Mouse (Mus musculus) adrenal gland, adult 8-10 months (tissue): ENCODE measurements around the gene Pbld2. TPM values are rescaled to one million over a fixed set of nuclear protein-coding genes. Genes with fewer than 3 reads are reported as not detected.
"Not testable (repeated sequence)": the region's sequence is repeated elsewhere in the genome, so short reads cannot be mapped to it uniquely, and the experiment has no call there.

Source experiments
- DNase-seq: peaks from one replicate; pipeline ENCODE4 v3.0.0; 2022
- total RNA-seq, 4 experiments: library from RNA; stranded (reverse); gene quantifications; 2 replicates each; pipeline ENCODE4 v1.2.4; 2022

The Pbld2 gene
- total RNA-seq, 4 experiments from 2014 or later: 4.4 to 6.3 (median 5.1) TPM

DNA sequence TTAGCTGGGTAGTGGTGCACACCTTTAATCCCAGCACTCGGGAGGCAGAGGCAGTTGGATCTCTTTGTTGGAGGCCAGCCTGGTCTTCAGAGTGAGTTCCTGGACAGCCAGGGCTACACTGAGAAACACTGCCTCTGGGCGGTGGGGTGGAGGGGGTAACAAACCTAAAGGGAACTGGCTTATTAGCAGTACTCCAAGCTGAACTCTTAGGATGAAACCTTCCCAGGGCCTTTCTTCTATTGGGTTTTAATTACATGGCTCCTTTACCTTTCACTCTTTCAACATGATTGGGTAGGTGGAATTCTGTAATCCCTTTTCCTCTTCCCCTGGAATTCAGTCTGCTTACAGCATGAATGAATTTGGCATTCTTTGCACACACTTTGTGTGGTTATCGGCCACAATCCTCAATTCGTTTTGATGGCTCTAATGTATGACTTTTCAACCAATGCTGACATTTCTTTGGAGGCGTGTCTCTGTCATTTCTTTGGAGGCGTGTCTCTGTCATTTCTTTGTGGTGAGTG, 1.4 kb downstream of the Pbld2 start:
- no peak for DNase-seq

DNA sequence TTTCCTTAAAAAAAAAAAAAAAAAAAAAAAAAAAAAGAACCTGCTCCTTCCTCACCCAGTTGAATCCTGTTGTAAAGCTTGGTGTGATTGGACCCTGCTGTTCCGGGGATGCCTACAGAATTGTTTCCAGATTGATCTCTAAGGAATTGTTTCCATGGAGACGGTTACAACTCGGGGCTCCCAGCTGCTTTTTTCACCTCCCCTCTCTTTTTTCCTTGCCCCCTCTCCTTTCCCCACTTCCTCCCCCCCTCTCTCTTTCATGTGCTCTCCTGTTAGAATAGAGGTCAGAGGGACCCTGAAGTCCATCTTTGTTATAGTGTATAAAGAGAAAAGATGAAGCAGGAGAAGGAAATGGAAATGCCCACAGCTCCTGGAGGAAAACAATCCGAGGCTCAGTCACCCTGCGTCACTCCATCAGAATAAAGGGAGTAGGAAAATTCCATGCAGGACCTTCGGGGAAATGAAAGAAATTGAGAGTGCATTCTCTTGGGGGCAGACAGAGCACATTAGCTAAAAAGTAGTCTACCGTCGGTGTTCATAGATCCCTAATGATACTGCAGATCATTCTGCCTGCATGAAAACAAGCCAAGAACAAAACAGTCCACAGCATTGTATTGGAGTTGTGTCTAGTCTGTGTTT, 2.2 kb downstream of the Pbld2 start:
- DNase-seq: no peak

DNA sequence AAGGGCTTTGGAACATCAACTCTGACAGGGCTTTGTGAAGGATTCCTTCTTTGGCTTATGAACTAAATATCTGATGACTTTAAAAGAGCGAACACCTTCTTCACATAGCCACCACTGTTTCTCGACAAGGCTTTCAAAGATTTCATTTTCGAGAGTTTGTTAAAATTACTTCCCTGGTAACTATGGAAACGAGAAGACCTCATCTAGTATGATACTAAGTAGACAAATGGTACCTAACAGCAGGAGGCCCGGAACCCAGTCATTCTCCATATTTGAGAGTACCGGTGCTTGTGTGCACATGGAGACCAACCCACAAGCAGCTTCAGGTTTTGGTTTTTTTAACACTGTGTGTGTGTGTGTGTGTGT, 2.7 kb downstream of the Pbld2 start:
- DNase-seq: no peak

DNA sequence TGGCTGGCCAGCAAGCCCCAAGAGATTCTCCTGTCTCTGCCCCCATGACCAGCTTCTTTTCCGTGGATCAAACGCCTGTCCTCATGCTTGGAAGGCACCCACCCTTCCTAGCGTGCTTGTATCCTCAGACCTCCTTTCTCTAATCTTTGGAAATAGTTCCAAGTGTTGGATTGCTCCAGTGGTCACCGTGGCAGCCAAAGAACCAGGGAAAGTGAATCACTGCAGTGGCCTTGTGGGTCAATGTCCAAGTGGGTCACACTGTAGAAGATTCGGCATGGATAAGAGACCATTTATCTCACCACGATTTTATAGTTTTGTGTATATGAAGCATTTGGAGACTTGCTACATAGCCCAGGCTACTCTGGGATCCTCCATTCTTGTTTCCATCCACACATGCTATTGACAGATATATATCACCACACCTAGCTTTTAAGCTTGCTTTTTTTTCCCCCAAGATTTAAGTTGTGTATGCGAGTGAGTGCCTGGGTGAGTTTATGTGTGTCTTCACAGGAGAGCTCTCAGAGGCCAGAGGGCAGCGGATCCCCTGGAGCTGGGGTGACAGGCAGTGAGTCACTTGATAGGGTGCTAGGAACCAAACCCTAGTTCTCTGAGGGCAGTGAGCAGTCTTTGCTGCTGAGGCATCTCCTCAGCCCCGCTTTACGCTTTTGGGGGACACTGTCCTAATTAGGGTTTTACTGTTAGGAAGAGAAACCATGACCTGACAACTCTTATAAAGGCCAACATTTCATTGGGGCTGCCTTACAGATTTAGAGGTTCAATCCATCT, 3.5 kb downstream of the Pbld2 start:
- DNase-seq: peak; percentile 55

DNA sequence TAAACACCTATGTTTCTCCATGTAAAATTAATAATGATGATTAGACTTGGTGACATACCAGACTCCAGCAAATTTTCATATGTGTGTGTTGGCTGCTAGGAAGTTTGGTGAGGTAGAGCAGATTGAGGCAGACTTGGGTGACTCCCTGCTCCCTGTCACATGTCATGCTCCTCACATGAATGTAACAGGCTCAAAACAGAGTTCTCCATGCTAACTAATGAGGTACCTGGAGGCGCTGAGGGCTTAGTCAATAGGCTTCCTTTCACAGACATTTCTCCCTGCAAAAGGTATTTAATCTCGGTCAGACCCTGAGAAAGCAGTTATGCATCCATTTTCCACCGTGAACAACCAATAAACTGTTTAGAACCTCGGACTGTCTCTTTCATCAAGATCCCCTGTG, 4.3 kb downstream of the Pbld2 start:
- DNase-seq: no peak

DNA sequence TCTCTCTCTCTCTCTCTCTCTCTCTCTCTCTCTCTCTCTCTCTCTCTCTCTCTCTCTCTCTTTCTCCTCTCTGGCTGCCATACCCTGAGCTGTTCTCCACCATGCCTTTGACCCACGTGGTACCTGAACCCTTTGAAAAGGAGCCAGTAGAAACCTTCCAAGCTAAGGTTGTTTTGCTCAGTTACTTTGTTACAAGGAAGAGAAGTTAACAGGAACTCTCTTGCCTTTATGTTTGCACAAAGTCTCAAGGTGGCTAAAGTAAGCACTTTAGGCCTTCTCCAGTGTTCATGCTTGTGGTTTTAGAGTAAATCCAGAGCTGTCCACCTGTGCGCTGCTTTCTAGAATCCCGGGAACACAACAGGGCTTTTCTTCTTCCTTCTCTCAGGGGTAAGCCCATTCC, 8.2 kb downstream of the Pbld2 start:
- no peak for DNase-seq

DNA sequence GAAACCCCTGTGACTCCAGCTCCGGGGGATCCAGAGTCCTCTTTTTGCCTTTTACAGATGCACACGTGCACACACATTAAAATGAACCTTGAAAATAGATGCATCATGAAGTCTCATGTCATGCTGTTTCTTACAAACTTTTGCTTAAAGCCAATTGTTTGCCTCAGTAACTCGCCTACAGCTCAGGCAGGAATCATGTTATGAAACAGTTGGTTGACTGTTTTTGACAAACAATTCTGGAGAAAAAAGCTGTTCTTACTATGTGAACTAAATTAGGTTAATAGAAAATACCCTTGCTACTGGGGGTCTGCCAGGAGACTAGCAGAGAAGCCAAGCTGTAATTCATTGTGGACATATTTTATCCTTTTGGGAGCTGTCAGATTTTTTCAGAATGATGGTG, 8.8 kb downstream of the Pbld2 start:
- no peak for DNase-seq

DNA sequence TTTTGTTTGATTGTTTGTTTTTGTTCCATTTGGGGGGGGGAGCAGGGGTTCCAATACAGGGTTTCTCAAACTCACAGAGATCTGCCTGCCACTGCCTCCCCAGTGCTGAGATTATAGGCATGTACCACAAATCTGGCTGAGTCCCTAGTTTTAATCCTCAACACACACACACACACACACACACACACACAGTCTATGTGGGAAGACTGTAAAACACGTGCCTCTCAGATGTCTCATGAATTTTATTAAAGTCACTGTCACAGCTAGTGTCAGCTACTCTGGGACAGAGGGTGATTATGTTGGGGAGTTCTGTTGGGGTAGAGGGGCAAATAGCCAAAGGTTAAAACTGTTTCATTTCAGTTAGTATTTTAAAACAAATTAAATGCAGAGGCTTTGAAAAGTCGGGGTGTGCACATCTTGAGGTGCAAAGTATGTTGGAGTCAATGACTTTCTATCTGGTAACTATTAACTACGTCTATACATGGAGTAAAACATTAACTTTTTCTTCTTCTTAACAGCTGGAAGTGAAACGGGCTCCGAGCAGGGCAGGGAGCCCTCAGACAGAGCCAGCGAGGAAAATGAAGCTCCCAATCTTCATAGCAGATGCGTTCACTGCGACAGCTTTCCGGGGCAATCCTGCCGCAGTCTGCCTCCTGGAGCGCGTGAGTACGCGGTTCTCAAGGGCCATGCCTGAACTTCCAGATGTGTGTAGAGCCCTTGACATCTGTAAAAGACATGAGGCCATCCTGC, 14.6 kb downstream of the Pbld2 start:
- no peak for DNase-seq

DNA sequence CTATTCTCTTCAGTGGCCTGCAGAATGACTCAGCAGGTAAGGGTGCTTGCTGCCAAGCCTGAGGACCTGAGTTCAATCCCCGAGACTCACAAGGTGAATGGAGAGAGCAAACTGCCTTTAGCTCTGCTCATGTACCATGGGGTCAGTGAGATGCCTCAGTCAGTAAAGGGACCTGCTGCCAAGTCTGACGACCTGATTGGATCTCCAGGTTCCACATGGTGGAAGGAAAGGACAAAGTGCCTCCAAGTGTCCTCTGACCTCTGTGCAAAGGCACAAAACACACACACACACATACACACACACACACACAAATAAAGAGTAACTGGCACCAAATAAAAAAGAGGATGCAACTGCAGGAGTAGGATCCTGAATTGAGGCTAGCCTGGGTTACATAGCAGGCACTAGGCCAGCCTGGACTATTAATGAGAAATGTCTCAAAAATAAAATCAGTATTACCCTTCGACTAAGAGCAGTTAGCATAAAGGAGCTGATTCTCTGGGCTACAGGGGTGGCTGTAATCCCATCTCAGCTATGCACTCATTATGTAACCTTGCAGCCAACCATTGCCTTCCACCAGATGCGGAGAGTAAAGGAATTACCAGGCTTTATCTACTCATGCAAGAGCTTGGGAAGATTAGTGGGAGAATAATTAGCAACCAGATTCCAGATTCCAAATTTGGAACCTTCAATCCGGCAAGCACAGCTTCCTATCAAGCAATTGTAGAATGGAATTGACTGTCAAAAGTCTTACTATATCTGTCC, 15.9 kb downstream of the Pbld2 start:
- no peak for DNase-seq

DNA sequence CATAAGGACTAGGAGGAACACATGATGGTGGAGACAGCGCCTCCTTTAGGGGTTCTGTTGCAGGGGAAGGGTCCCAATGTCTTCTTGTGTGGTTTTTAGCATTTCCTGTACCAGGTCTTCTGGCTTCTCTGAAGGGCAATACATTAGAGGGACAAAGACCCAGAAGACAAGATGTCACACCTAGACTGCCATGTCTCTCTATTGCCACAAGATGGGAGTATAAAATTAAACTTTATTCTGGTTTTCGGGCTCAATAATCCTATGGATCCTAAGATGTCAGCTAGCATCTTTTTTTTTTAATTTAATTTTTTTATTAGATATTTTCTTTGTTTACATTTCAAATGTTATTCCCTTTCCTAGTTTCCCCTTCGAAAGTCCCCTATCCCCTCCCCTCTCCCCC, 19.0 kb downstream of the Pbld2 start:
- no peak for DNase-seq

DNA sequence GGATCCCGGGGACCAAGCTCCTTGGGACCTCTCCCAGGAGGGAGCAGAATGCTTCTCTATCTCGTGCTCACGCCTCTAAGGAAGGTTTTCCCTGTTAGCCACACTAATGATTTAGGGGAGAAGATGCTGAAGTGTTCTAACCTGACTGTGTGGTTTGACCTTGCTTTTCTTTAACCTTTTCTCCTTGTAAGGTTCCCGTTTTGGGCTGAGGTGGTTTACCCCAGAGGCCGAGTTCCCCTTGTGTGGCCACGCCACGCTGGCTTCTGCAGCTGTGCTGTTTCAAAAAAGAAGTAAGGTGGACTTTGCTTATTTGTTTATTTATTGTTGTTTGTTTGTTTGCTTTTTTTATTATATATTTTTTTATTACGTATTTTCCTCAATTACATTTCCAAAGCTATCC, 23.6 kb downstream of the Pbld2 start:
- DNase-seq: no peak

DNA sequence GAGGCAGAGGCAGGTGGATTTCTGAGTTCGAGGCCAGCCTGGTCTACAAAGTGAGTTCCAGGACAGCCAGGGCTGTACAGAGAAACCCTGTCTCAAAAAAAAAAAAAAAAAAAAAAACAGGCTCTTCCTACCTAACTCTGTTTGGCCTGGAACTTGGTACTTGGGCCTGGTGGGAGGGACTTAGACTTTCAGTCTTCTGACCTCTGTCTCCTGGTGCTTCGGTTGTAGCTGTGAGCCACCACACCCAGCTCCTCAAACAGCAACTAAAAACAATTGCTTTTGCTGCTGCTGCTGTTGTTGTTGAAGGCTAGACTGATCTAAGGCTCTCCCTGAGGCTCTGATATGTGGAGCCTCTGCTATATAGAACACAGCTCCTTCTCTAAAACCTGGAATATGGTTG, 25.0 kb downstream of the Pbld2 start:
- no peak for DNase-seq

DNA sequence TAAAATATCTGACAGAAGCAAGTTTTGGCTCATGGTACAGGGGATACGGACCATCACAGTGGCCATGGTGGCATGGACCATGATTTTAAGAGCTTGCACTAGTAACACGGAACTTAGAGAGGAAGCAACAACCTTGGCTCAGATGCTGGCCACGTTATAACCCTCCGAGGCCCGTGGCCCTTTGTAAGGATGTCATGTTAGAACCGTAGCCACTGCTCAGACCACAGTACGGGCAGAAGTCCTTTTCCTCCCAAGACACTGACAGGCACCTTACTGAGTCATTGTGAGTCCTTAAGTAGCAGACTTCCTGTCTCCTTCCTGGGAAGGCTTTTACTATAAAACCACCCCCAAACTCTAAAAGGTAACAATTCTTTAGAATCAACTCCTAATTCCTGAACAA, 27.2 kb downstream of the Pbld2 start:
- no peak for DNase-seq

DNA sequence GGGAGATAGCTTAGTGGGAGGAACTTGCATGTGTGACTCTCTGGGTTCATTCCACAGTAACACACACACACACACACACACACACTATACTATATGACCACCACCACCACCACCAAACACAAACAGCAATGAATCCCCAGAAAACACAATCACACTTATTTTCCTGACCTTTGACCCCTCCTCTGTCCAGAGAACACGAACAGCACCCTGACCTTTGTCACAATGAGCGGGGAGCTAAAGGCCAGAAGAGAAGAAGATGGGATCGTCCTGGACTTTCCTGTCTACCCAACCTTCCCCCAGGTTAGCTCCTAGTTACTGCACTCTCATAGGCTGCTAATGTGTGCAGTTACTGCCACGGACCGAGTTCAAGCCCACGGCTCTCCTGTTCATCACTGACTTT, 27.9 kb downstream of the Pbld2 start:
- no peak for DNase-seq

DNA sequence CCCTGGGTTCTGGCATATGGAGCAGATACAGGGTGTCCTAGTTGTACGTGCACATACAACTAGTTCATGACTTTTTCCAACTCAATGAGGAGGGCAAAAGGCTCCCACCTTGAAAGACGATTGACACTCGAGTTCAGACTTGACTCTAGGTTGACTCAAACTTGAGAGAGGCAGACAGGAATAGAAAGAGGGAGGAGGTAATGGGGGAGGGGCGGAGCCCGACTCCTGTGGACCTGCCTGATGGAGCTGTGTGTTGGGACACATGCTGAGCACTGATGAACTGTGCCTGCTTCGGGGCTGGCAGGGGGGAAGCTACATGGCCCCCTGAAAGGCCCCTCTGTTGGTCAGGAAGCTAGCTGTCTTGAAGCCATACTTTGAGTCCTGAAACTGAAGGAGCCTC, 28.9 kb downstream of the Pbld2 start:
- DNase-seq: no peak

DNA sequence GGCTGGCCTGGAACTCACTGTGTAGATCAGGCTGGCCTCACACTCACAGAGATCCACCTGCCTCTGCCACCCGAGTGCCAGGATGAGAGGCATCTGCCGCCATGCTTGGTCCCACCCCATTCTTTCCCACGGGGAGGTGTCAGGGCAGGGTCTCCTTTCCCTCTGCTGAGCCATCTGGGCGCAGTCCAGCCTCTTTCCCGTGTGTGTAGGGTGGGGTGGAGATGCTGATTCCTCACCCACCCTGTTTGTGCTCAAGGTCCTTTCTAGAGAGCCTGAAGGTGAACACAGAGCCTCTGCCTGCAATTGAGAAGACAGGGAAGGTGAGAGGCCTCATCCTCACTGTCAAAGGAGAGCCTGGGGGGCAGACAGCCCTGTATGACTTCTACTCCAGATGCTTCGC, 30.0 kb downstream of the Pbld2 start:
- DNase-seq: not testable (repeated sequence)

DNA sequence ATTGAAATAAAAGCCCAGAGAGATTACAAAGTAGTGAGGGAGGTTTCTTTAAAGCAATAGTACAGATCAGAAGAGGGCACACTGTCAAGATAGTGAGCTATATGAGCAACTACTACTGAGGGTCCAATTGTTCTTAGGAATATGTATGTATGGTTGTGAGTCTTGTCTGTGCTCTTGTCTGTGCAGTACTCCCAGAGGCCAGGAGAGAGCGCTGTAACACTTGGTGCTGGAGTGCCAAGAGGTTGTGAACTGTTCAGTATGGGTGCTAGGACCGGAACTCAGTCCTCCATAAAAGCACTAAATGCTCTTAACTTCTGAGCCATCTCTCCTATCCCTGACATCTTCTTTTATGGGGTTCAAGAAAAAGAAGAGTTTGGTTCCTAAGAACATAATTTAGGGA, 30.5 kb downstream of the Pbld2 start:
- no peak for DNase-seq

DNA sequence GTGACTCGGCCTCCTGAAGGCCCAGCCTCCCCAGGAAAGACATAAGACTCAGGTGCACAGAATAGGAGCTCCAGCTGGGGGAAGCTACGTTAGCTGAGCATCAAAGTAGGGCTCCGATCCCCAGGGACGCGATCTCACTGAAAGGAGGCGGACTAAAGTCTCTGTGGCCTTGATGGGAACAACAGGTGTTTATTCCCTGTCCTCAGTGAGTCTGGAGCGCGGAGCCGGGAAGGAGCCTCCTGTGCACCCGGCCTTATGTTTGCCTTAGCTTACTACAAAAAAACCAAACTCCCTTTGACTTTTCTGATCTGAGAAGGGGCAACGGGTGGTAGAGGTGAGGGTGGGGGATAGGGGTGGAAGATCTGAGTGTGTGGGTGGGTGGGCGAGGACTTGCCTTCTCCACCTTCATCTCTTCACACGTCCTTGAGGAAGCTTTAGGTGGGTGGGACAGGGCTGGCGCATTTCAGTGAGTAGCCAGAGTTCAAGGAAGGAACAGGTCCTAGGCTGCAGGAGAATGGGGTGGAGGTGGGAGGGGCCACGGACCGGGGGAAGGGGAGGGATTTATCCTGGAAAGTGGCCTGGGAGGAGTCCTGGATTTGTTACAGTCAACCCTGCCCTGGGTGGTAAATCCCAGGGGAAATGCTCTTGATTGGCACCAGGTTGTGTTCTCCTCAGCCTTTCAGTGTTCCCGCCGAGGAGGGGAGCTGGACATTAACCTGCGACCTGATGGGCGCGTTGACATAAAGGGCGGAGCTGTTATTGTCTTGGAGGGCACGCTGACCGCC, 33.0 kb downstream of the Pbld2 start:
- peak; percentile 18 for DNase-seq

DNA sequence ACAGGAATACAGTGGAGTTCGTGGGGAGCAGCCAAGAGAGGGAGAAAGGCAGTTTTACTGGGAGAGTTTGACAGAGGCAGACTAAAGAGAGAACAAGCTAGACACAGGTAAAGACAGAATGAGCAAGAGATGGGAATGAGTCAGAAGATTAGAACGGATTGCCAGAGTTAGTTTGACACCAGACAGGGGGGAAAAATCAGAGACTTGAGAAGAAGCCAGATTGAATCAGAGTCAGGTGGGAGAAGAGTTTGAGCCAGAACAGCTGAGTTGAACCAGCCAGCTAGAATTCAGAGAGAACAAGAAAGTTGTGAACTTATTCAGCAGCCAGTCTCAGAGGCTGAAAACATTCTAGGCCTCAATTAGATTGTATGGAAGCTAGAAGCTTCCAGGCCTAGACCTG, 35.7 kb downstream of the Pbld2 start, which contains the start of gene Pbld1:
Gene Pbld1, plus strand, starts transcription at position 301 of the 400 bp plus-strand sequence.
- no peak for DNase-seq

DNA sequence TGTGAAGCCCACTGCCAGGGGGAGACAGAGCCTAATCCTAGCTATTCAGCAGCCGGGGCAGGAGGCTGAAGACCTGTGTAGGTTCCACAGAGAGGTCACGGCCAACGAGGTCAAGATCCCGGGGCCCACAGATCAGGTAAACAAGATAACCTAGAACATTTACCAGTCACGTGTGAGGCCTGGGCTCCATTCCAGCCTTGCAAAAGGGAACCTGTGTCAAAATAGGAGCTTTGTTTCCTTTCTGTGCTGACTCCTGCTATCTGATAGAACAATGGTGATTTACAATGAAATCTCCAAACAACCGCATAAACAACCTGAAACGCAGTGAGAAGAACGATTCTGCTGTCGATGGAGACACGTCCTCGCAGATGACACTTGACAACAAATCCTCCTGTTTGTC, 36.3 kb downstream of the Pbld2 start:
- DNase-seq: peak; percentile 40

DNA sequence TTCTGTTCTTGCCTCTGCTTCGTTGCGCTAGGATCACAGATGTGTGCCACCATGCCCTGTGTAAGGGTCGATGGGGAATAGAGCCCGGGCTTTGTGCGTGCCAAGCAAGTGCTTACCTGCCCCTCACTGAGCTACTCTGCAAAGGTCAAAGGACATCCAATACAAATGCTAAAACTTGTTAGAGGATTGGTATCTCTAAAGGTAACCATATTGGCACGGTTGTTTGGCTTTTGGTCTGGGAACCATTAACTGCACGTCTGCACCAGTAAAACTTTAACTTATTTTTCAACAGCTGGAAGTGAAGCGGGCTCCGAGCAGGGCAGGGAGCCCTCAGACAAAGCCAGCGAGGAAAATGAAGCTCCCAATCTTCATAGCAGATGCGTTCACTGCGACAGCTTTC, 37.2 kb downstream of the Pbld2 start:
- no peak for DNase-seq

DNA sequence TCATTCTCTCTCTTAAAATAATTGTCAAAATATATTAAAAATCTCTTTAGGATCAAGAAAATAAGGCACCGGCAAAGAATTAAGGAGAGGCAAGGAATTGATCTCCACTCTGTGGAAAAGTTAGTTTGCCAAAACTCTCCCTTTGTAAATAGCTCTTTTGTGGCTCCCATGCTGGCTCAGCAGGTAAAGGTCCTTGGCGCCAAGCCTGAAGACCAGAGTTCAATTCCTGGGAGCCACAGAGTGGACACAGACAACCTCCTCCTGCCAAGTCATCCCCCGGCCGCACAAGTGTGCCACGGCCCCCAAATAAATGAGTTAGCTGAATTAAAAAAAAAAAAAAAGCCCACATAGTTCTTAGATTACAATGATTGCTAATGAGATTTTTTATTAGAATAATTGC, 38.6 kb downstream of the Pbld2 start:
- no peak for DNase-seq
